Comparison of ENCODE assay signal across 17 mouse cellular contexts in genomic region chr3:17799120-17799519, GRCm38 (mm10).
DNase-seq lines count a peak whose midpoint lies in the region; ATAC-seq lines count a peak whose summit lies in the region.
"Had no signal": no experiment of that assay in that cellular context is flagged by ENCODE, and none has a peak within 500 bp of the region (broad histone marks: within the 10 kb centered on the region; RNA-seq: fewer than 3 reads in every experiment).

No protein-coding gene starts in this region.

- WGBS in forebrain, embryonic 14.5 days = 68% methylated on average over 6 of the region's 6 CpGs
- WGBS in forebrain, embryonic 11.5 days = 74% methylated on average over 6 of the region's 6 CpGs
- 64% methylated on average over 6 of the region's 6 CpGs for WGBS in midbrain, embryonic 11.5 days
- WGBS in midbrain, embryonic 10.5 days = 73% methylated on average over 6 of the region's 6 CpGs
- 53% methylated on average over 6 of the region's 6 CpGs for WGBS in midbrain, embryonic 13.5 days
- 29% methylated on average over 6 of the region's 6 CpGs for WGBS in neural tube, embryonic 15.5 days

- peaks cover 20% of the 10 kb centered on the region; the same call in 1 of the 2 replicates for H3K36me3 ChIP-seq in forebrain, embryonic 14.5 days (ENCODE audit: control insufficient read depth, insufficient read depth, low read length)
- H3K36me3 ChIP-seq in forebrain, embryonic 11.5 days (ENCODE audit: control insufficient read depth, insufficient read depth, low read length) = 0 out of 2 replicates have a peak, but pooled peaks cover 5% of the 10 kb centered on the region
- H3K36me3 ChIP-seq in midbrain, embryonic 11.5 days (ENCODE audit: control insufficient read depth, insufficient read depth, low read length) = peaks cover 12% of the 10 kb centered on the region
- peaks cover 34% of the 10 kb centered on the region for H3K36me3 ChIP-seq in midbrain, embryonic 10.5 days
- peaks cover 23% of the 10 kb centered on the region for H3K36me3 ChIP-seq in midbrain, embryonic 13.5 days
- H3K36me3 ChIP-seq in neural tube, embryonic 15.5 days = no peaks in the 10 kb centered on the region
- H3K36me3 ChIP-seq: embryonic facial prominence, embryonic 13.5 days had no signal

- no peak overlapping the region; the same call in 1 of the 2 replicates for H3K4me3 ChIP-seq in forebrain, embryonic 14.5 days (ENCODE audit: low read depth, low read length)
- H3K4me3 ChIP-seq in forebrain, embryonic 11.5 days (ENCODE audit: low read depth, low read length) = no peak overlapping the region
- no peak overlapping the region for H3K4me3 ChIP-seq in midbrain, embryonic 11.5 days (ENCODE audit: low read depth, low read length)
- H3K4me3 ChIP-seq in midbrain, embryonic 10.5 days = no peak overlapping the region
- peak overlapping the region; percentile 23 for H3K4me3 ChIP-seq in midbrain, embryonic 13.5 days (replicated peaks)
- H3K4me3 ChIP-seq in neural tube, embryonic 15.5 days (replicated peaks) = peak overlapping the region; percentile 13; the same call in 1 of the 2 replicates
- H3K4me3 ChIP-seq: embryonic facial prominence, embryonic 13.5 days; myocyte had no signal

- no peaks in the 10 kb centered on the region for H3K9me3 ChIP-seq in forebrain, embryonic 14.5 days (replicated peaks; ENCODE audit: control insufficient read depth, low read length)
- no peaks in the 10 kb centered on the region for H3K9me3 ChIP-seq in forebrain, embryonic 11.5 days (ENCODE audit: control insufficient read depth, low read length)
- no peaks in the 10 kb centered on the region for H3K9me3 ChIP-seq in midbrain, embryonic 11.5 days (ENCODE audit: control insufficient read depth, low read length)
- no peaks in the 10 kb centered on the region for H3K9me3 ChIP-seq in midbrain, embryonic 10.5 days (replicated peaks)
- no peaks in the 10 kb centered on the region for H3K9me3 ChIP-seq in midbrain, embryonic 13.5 days
- no peaks in the 10 kb centered on the region for H3K9me3 ChIP-seq in neural tube, embryonic 15.5 days (replicated peaks)
- H3K9me3 ChIP-seq: embryonic facial prominence, embryonic 13.5 days had no signal

- peak overlapping the region; percentile 39; the same call in 1 of the 2 replicates for H3K27ac ChIP-seq in forebrain, embryonic 14.5 days (ENCODE audit: low read depth, low read length)
- H3K27ac ChIP-seq in forebrain, embryonic 11.5 days (ENCODE audit: low read depth, low read length) = no peak overlapping the region
- H3K27ac ChIP-seq in midbrain, embryonic 11.5 days (ENCODE audit: low read depth, low read length) = no peak overlapping the region
- H3K27ac ChIP-seq in midbrain, embryonic 10.5 days (replicated peaks) = no peak overlapping the region
- H3K27ac ChIP-seq in midbrain, embryonic 13.5 days = peak overlapping the region; percentile 75
- peak overlapping the region; percentile 72 for H3K27ac ChIP-seq in neural tube, embryonic 15.5 days (replicated peaks)
- H3K27ac ChIP-seq: embryonic facial prominence, embryonic 13.5 days had no signal

- ATAC-seq in forebrain, embryonic 14.5 days = no peak
- ATAC-seq in forebrain, embryonic 11.5 days (replicated peaks; ENCODE audit: low FRiP score) = no peak
- no peak for ATAC-seq in midbrain, embryonic 11.5 days (ENCODE audit: low FRiP score)
- no peak for ATAC-seq in midbrain, embryonic 13.5 days
- ATAC-seq in neural tube, embryonic 15.5 days (ENCODE audit: low FRiP score) = no peak
- ATAC-seq: activated CD4-positive, CD25-positive, alpha-beta regulatory T cell, adult 4 months; CD4-positive, CD25-positive, alpha-beta regulatory T cell, adult 4 months had no signal

- H3K4me2 ChIP-seq in forebrain, embryonic 14.5 days (ENCODE audit: low read length) = 0 out of 2 replicates have a peak overlapping the region, but pooled peaks have one; percentile 14
- no peak overlapping the region for H3K4me2 ChIP-seq in forebrain, embryonic 11.5 days (ENCODE audit: low read depth, low read length, severe bottlenecking)
- H3K4me2 ChIP-seq in midbrain, embryonic 11.5 days = no peak overlapping the region
- H3K4me2 ChIP-seq in midbrain, embryonic 13.5 days (replicated peaks) = peak overlapping the region; percentile 45
- H3K4me2 ChIP-seq in neural tube, embryonic 15.5 days = peak overlapping the region; percentile 79
- H3K4me2 ChIP-seq: embryonic facial prominence, embryonic 13.5 days; heart, embryonic 11.5 days; liver, embryonic 11.5 days had no signal

- no peak overlapping the region for H3K9ac ChIP-seq in forebrain, embryonic 14.5 days (ENCODE audit: low read length)
- no peak overlapping the region for H3K9ac ChIP-seq in forebrain, embryonic 11.5 days (ENCODE audit: low read length)
- H3K9ac ChIP-seq in midbrain, embryonic 11.5 days (ENCODE audit: low read length) = no peak overlapping the region
- peak overlapping the region; percentile 50 for H3K9ac ChIP-seq in midbrain, embryonic 13.5 days (replicated peaks)
- H3K9ac ChIP-seq in neural tube, embryonic 15.5 days (replicated peaks) = 0 out of 2 replicates have a peak overlapping the region, but pooled peaks have one; percentile 7
- H3K9ac ChIP-seq: embryonic facial prominence, embryonic 13.5 days had no signal

- no peaks in the 10 kb centered on the region for H3K27me3 ChIP-seq in forebrain, embryonic 14.5 days (replicated peaks; ENCODE audit: control insufficient read depth, insufficient read depth, low read length)
- H3K27me3 ChIP-seq in forebrain, embryonic 11.5 days (ENCODE audit: control insufficient read depth, insufficient read depth, low read length) = no peaks in the 10 kb centered on the region
- H3K27me3 ChIP-seq in midbrain, embryonic 11.5 days (ENCODE audit: control insufficient read depth, insufficient read depth, low read length) = no peaks in the 10 kb centered on the region
- H3K27me3 ChIP-seq in midbrain, embryonic 10.5 days (ENCODE audit: low read depth, poor library complexity, severe bottlenecking) = peaks cover 5% of the 10 kb centered on the region; the same call in 1 of the 2 replicates
- no peaks in the 10 kb centered on the region for H3K27me3 ChIP-seq in midbrain, embryonic 13.5 days
- H3K27me3 ChIP-seq in neural tube, embryonic 15.5 days (replicated peaks) = no peaks in the 10 kb centered on the region

- peaks cover 8% of the 10 kb centered on the region; the same call in 1 of the 2 replicates for H3K4me1 ChIP-seq in forebrain, embryonic 14.5 days (ENCODE audit: control insufficient read depth, insufficient read depth, low read length)
- H3K4me1 ChIP-seq in forebrain, embryonic 11.5 days (replicated peaks; ENCODE audit: control insufficient read depth, insufficient read depth, low read length) = peaks cover 10% of the 10 kb centered on the region; the same call in 1 of the 2 replicates
- H3K4me1 ChIP-seq in midbrain, embryonic 11.5 days (ENCODE audit: control insufficient read depth, insufficient read depth, low read length) = peaks cover 12% of the 10 kb centered on the region
- H3K4me1 ChIP-seq in midbrain, embryonic 10.5 days = peaks cover 35% of the 10 kb centered on the region
- peaks cover 19% of the 10 kb centered on the region for H3K4me1 ChIP-seq in midbrain, embryonic 13.5 days (replicated peaks)
- peaks cover 3% of the 10 kb centered on the region; the same call in 1 of the 2 replicates for H3K4me1 ChIP-seq in neural tube, embryonic 15.5 days

- DNase-seq in forebrain, embryonic 14.5 days (ENCODE audit: low spot score) = no peak
- DNase-seq in forebrain, embryonic 11.5 days (ENCODE audit: low spot score) = no peak
- peak; percentile 83 for DNase-seq in midbrain, embryonic 11.5 days (ENCODE audit: low spot score, missing footprints)
- no peak for DNase-seq in midbrain, embryonic 10.5 days (ENCODE audit: low spot score)
- DNase-seq in T-cell, adult 2 months (ENCODE audit: low spot score) = no peak
- no peak for DNase-seq in heart, adult 11 months
- DNase-seq: gastrocnemius, postnatal 36 days; lung, adult 18-20 months; thymus, postnatal 4 days had no signal

Comparison
In these comparisons a context has a peak if more than half of its experiments do, and no peak if none do; other contexts are left out.
1. H3K27ac ChIP-seq: peak in forebrain, embryonic 14.5 days (single experiment), midbrain, embryonic 13.5 days (single experiment) and neural tube, embryonic 15.5 days (single experiment); none in forebrain, embryonic 11.5 days (single experiment), midbrain, embryonic 11.5 days (single experiment) and midbrain, embryonic 10.5 days (single experiment).
2. H3K4me2 ChIP-seq: peak in forebrain, embryonic 14.5 days (single experiment), midbrain, embryonic 13.5 days (single experiment) and neural tube, embryonic 15.5 days (single experiment); none in forebrain, embryonic 11.5 days (single experiment) and midbrain, embryonic 11.5 days (single experiment).
3. H3K4me3 ChIP-seq: peak in midbrain, embryonic 13.5 days (single experiment) and neural tube, embryonic 15.5 days (single experiment); none in forebrain, embryonic 14.5 days (single experiment), forebrain, embryonic 11.5 days (single experiment), midbrain, embryonic 11.5 days (single experiment) and midbrain, embryonic 10.5 days (single experiment).
4. H3K9ac ChIP-seq: peak in midbrain, embryonic 13.5 days (single experiment) and neural tube, embryonic 15.5 days (single experiment); none in forebrain, embryonic 14.5 days (single experiment), forebrain, embryonic 11.5 days (single experiment) and midbrain, embryonic 11.5 days (single experiment).